Mouse (Mus musculus): Measurements from ENCODE around the gene Ascc1. TPM values are rescaled to one million over a fixed set of nuclear protein-coding genes. Genes with fewer than 3 reads are reported as not detected.

Ascc1 gene
- total and polyA plus RNA-seq, 2 experiments: 10.8 to 12.9 TPM

DNA sequence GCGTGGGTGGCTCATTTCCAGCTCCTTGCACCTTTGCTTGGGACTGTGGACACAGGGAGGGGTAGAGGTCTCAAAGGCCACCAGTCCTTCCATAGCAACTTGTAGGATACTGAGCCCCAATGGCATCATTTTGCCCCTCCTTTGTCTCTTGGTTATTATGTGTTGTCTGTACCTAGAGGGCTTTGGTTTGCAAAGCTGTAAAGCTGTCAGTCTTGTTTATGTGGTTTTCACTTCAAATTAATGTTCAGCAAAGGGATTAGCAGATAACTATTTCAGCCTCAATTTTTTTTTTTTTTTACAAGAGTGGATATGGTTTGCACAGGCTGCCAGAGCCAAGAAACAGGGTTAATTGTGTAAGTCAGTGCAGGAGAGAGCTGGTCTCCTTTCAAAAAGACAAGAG is 93.7 kb downstream of the Ascc1 start:
- 91% methylated on average over 1 of the region's 1 CpGs for WGBS
- no peak overlapping the region for H3K27ac ChIP-seq (replicated peaks; ENCODE audit: insufficient read depth, low read depth, low read length)
- H3K27me3 ChIP-seq (ENCODE audit: control insufficient read depth, insufficient read depth, low read length): no peaks in the 10 kb centered on the region
- TF ChIP-seq POLR2A (IDR thresholded peaks at IDR 0.05; ENCODE audit: extremely low read depth, insufficient read depth, low read length) (no peak), CTCF (IDR thresholded peaks at IDR 0.05; ENCODE audit: low read depth, low read length) (no peak)
- no peaks in the 10 kb centered on the region for H3K79me2 ChIP-seq (ENCODE audit: control insufficient read depth, insufficient read depth, low read length)
- H3K4me1 ChIP-seq (ENCODE audit: control insufficient read depth, insufficient read depth, low read length): peaks cover 7% of the 10 kb centered on the region; the same call in 1 of the 2 replicates
- DNase-seq (ENCODE audit: extremely low read depth, low read depth, low spot score): no peak
- no peak overlapping the region for H3K9ac ChIP-seq (ENCODE audit: low read depth, low read length)
- H3K36me3 ChIP-seq (ENCODE audit: control insufficient read depth, insufficient read depth, low read length): no peaks in the 10 kb centered on the region
- H3K4me3 ChIP-seq (ENCODE audit: insufficient read depth, low read depth, low read length): no peak overlapping the region

DNA sequence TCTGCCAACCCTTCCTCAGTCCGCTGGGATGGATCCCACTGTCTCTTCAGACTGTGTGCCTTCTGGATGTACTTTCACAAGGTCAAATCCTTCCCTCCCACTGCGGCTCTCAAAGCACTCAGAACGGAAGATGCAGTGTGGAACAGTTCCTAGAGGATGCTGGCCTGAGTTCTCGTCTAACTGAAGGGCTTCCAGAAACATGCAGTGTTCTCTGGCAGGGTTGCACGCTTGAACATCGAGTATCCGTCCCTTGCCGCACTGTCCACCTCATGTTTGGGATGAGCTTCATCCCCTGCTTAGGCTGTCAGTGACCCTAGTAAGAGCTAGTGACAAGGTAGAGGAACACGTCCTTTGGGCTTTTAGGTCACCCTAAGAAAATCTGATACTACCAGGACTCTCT is 94.5 kb downstream of the Ascc1 start:
- Histone ChIP-seq H3K9ac (ENCODE audit: low read depth, low read length) (no peak overlapping the region), H3K4me3 (ENCODE audit: insufficient read depth, low read depth, low read length) (no peak overlapping the region), H3K79me2 (ENCODE audit: control insufficient read depth, insufficient read depth, low read length) (no peaks in the 10 kb centered on the region), H3K36me3 (ENCODE audit: control insufficient read depth, insufficient read depth, low read length) (no peaks in the 10 kb centered on the region), H3K4me1 (ENCODE audit: control insufficient read depth, insufficient read depth, low read length) (peaks cover 7% of the 10 kb centered on the region; the same call in 1 of the 2 replicates), H3K27me3 (ENCODE audit: control insufficient read depth, insufficient read depth, low read length) (no peaks in the 10 kb centered on the region), H3K27ac (replicated peaks; ENCODE audit: insufficient read depth, low read depth, low read length) (no peak overlapping the region)
- 94% methylated on average over 9 of the region's 9 CpGs for WGBS
- no peak for DNase-seq (ENCODE audit: extremely low read depth, low read depth, low spot score)
- no peak for TF ChIP-seq POLR2A (IDR thresholded peaks at IDR 0.05; ENCODE audit: extremely low read depth, insufficient read depth, low read length)
- TF ChIP-seq CTCF (IDR thresholded peaks at IDR 0.05; ENCODE audit: low read depth, low read length): no peak

DNA sequence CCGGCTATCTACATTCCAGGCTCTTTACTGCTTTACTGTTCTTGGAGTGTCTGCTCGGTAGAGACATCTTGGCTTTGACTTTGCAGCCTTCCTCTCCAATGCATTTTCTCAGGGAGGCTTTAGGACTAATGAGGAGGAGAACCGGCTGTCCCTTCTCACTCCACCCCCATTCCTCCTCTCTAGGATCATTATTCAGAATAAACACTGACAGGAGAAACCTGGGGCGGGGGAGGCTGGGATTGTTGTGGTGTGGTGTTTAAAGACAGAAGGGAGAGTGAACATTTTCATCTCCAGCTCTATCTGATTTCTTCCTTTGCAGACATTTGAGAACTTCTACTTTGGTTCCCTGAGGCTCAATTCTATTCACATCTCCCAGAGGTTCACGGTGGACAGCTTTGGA is 95.2 kb downstream of the Ascc1 start:
- no peak overlapping the region for H3K9ac ChIP-seq (ENCODE audit: low read depth, low read length)
- 97% methylated on average over 5 of the region's 5 CpGs for WGBS
- no peak for DNase-seq (ENCODE audit: extremely low read depth, low read depth, low spot score)
- peaks cover 7% of the 10 kb centered on the region; the same call in 1 of the 2 replicates for H3K4me1 ChIP-seq (ENCODE audit: control insufficient read depth, insufficient read depth, low read length)
- no peak overlapping the region for H3K4me3 ChIP-seq (ENCODE audit: insufficient read depth, low read depth, low read length)
- no peaks in the 10 kb centered on the region for H3K79me2 ChIP-seq (ENCODE audit: control insufficient read depth, insufficient read depth, low read length)
- no peak overlapping the region for H3K27ac ChIP-seq (replicated peaks; ENCODE audit: insufficient read depth, low read depth, low read length)
- no peaks in the 10 kb centered on the region for H3K36me3 ChIP-seq (ENCODE audit: control insufficient read depth, insufficient read depth, low read length)
- TF ChIP-seq CTCF (IDR thresholded peaks at IDR 0.05; ENCODE audit: low read depth, low read length) (no peak), POLR2A (IDR thresholded peaks at IDR 0.05; ENCODE audit: extremely low read depth, insufficient read depth, low read length) (no peak)
- H3K27me3 ChIP-seq (ENCODE audit: control insufficient read depth, insufficient read depth, low read length): no peaks in the 10 kb centered on the region

DNA sequence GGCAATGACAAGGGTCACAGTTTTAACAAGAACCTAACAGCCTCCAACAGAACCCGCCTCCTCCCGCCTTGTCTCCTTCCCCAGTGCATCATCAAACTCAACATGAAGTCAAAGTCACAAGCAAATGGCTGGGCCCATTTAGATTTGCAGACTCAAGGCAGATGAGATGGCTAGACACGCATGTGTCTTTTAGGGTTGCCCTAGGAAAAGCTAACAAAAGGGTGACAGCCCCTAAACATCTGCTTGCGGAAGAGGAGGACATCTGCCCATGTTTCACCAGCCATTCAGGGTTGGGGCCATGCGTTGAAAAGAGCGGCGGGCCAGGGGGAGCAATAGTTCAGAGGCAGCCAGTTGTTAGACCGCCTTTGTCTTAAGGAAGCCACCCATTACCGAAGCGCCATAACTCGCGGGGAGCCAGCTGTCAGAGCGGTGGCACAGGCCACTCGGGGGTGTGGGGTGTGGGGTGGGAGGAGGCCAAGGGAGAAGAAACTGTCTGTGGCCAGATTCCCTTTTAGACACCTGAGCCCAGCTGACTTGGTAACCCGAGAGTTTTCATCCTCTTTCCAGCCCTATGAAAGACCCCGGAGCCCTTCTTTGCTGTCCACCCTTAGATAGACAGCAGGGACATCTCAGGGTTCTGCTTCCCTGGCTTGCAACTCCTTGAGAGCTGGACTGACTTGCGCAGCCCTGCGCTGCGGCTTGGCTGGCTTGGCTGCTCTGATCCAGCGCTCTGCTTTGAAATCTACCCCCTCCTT is 103.0 kb downstream of the Ascc1 start:
- Histone ChIP-seq H3K36me3 (ENCODE audit: control insufficient read depth, insufficient read depth, low read length) (no peaks in the 10 kb centered on the region), H3K9ac (ENCODE audit: low read depth, low read length) (no peak overlapping the region), H3K27ac (replicated peaks; ENCODE audit: insufficient read depth, low read depth, low read length) (no peak overlapping the region), H3K79me2 (ENCODE audit: control insufficient read depth, insufficient read depth, low read length) (no peaks in the 10 kb centered on the region), H3K27me3 (ENCODE audit: control insufficient read depth, insufficient read depth, low read length) (peaks cover 19% of the 10 kb centered on the region), H3K4me1 (ENCODE audit: control insufficient read depth, insufficient read depth, low read length) (no peaks in the 10 kb centered on the region), H3K4me3 (ENCODE audit: insufficient read depth, low read depth, low read length) (no peak overlapping the region)
- DNase-seq (ENCODE audit: extremely low read depth, low read depth, low spot score): no peak
- WGBS: 42% methylated on average over 20 of the region's 20 CpGs
- no peak for TF ChIP-seq POLR2A (IDR thresholded peaks at IDR 0.05; ENCODE audit: extremely low read depth, insufficient read depth, low read length)
- TF ChIP-seq CTCF (IDR thresholded peaks at IDR 0.05; ENCODE audit: low read depth, low read length): no peak

DNA sequence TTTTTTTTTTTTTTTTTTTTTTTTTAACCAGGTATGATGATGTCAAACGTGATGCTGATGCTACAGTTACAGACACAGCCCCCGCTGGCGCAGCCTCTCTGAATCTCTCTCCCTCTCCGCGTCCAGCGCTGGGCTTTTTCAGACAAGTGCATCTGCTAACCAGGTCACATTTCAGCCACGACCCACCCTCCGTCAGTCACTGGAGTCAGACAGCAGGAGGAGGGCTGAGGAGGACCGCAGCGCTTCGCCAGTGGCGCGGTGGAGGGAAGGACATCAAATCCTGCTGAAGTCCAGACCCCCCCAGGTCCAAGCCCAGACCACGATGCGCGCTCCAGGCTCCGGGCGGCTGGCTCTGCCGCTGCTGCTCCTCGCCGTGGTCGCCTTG is 103.5 kb downstream of the Ascc1 start, which contains the start of gene Spock2:
Gene Spock2, plus strand, starts transcription at position 74 of the 385 bp plus-strand sequence.
- TF ChIP-seq CTCF (IDR thresholded peaks at IDR 0.05; ENCODE audit: low read depth, low read length) (no peak), POLR2A (IDR thresholded peaks at IDR 0.05; ENCODE audit: extremely low read depth, insufficient read depth, low read length) (no peak)
- no peak for DNase-seq (ENCODE audit: extremely low read depth, low read depth, low spot score)
- Histone ChIP-seq H3K27ac (replicated peaks; ENCODE audit: insufficient read depth, low read depth, low read length) (no peak within 1 kb of the TSS), H3K9ac (ENCODE audit: low read depth, low read length) (no peak within 1 kb of the TSS), H3K36me3 (ENCODE audit: control insufficient read depth, insufficient read depth, low read length) (no peaks in the 10 kb centered on the region), H3K79me2 (ENCODE audit: control insufficient read depth, insufficient read depth, low read length) (no peaks in the 10 kb centered on the region), H3K4me3 (ENCODE audit: insufficient read depth, low read depth, low read length) (peak within 1 kb of the TSS; percentile 38; the same call in 1 of the 2 replicates), H3K4me1 (ENCODE audit: control insufficient read depth, insufficient read depth, low read length) (no peaks in the 10 kb centered on the region), H3K27me3 (ENCODE audit: control insufficient read depth, insufficient read depth, low read length) (peaks cover 19% of the 10 kb centered on the region)
- WGBS: 4% methylated on average over 22 of the region's 22 CpGs

Measured in liver, adult 2 months (tissue).